Mouse (Mus musculus): Measurements from ENCODE around the gene Gart. TPM values are rescaled to one million over a fixed set of nuclear protein-coding genes. Genes with fewer than 3 reads are reported as not detected.

Gene Gart
- polyA plus RNA-seq, 1 experiment from 2014 or later, result 118 TPM

DNA sequence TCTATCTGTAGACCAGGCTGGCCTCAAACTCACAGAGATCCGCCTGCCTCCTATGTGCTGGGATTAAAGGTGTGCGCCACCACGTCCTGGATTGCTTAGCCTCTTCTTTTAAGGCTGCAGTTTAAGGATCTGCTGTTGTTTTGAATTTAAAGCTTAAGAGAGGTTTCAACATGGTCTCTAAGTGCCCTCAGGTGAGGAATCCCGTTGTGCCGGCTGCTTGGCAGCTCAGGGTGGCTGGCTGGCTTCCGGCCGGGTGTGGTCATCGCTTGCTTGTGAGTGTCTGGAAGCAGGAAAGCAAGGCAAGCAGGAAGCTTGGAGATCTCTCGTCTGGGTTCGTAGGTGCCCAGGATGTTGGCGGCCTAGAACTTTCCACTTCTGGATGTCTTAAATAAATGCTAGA, 25.8 kb downstream of the Gart start:
- 91% methylated on average over 11 of the region's 11 CpGs for WGBS
- peaks cover 61% of the 10 kb centered on the region for H3K36me3 ChIP-seq (replicated peaks)
- peaks cover 5% of the 10 kb centered on the region for H3K4me1 ChIP-seq
- ATAC-seq (ENCODE audit: low FRiP score), result no peak
- no peak overlapping the region for H3K4me3 ChIP-seq (replicated peaks)
- H3K27me3 ChIP-seq, result no peaks in the 10 kb centered on the region; the same call in 1 of the 2 replicates
- no peak overlapping the region for H3K27ac ChIP-seq
- H3K9me3 ChIP-seq, result no peaks in the 10 kb centered on the region
- H3K9ac ChIP-seq, result no peak overlapping the region
- no peak overlapping the region for H3K4me2 ChIP-seq

DNA sequence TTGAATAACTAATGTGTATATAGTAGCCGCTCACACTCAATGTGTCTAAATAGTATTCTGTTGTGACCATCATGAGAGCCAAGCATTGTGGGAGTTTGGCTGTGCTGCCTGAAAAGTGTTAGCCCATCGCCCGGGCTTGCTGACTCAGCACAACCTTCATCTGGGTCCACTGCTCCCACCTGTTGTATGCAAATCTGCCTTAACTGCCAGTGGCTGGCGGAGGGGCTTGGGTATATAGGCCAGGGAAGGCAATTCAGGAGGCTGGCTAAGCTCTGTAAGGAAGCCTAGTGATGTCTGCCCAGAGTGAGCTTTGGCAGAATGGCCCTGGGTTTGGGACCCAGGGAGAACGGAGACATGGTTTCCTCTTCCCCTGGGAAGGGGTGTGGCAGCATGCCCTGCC, 26.6 kb downstream of the Gart start:
- WGBS, result 94% methylated on average over 5 of the region's 5 CpGs

DNA sequence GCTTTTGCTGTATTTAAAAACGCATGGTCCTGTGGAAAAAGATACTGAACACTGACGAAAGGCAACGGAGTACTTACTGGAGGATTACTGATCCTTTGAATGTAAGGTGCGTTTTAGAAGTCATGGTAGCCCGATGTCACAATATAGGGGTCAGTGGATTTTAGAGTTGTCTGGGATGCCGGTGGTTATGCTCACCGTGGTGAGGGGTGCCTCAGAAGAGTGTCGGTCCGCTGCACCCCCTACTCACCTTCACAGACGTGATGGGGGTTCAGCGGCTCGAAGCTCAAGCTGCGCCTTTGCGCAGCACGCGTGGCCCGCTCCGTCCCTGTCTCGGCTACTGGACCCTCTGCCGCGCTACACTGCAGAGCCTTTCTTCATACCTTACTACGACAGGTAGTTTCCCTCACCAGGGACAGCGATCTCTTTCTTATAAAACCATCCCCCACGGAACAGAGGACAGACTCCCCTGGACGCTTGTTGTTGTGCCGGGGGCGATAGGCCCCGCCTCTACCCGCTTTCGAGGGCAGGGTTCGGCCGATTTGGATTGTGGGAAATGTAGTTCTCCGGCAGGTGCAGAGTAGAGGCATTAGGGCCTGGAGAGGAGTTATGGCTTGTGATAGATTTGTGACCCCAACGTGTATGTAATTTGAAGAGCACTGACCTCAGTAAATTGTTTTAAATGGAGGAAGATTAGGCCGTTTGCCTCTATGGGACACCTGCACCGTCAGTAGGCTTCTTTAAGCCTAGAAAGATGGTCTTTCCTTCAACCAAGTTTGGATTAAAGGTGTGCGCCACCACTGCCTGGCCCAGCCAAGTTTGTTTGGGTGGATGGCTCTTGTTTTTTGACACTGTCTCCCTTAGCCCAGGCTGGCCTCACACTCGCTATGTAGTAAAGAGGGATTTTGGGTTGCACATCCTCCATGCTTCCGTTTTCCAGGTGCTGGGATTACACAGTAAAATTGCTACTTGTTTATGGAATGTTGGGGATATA, 27.9 kb downstream of the Gart start, which contains the start of gene Dnajc28:
Dnajc28 (minus strand) TSS at position 516 of the 991 bp plus-strand sequence.
- Histone ChIP-seq H3K9ac (peak within 1 kb of the TSS; percentile 63), H3K4me1 (peaks cover 5% of the 10 kb centered on the region), H3K4me2 (peak within 1 kb of the TSS; percentile 81), H3K27me3 (no peaks in the 10 kb centered on the region; the same call in 1 of the 2 replicates), H3K9me3 (no peaks in the 10 kb centered on the region), H3K4me3 (replicated peaks) (peak within 1 kb of the TSS; percentile 66), H3K27ac (no peak within 1 kb of the TSS), H3K36me3 (replicated peaks) (peaks cover 41% of the 10 kb centered on the region)
- 9% methylated on average over 39 of the region's 39 CpGs for WGBS
- peak; percentile 94 for ATAC-seq (ENCODE audit: low FRiP score)

More for the DNA sequence above, 26.6 kb downstream of the Gart start:
- no peaks in the 10 kb centered on the region for H3K9me3 ChIP-seq
- no peak overlapping the region for H3K27ac ChIP-seq
- no peak overlapping the region for H3K9ac ChIP-seq
- no peak for ATAC-seq (ENCODE audit: low FRiP score)
- H3K4me3 ChIP-seq (replicated peaks), result no peak overlapping the region
- H3K36me3 ChIP-seq (replicated peaks), result peaks cover 53% of the 10 kb centered on the region
- no peaks in the 10 kb centered on the region; the same call in 1 of the 2 replicates for H3K27me3 ChIP-seq
- peaks cover 5% of the 10 kb centered on the region for H3K4me1 ChIP-seq
- no peak overlapping the region for H3K4me2 ChIP-seq

DNA sequence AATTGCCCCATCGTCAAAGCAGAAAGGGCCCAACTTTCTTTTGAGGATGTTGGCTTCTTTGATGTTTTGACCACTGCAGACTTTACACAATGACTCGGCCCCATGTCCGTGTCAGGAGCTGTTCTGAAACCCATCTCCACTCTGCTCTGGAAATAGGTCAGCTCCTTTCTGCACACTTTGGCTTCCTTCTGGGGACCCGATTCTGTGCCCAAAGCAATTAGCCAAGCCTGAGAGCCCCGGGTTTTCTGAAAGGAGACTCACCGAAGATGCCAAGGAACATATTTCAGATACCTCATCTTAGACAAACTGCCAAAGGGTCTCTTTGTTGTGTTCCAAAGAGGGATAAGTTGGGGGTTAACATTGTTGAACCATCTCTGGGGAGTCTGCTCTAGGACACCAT, 32.2 kb downstream of the Gart start:
- Histone ChIP-seq H3K4me3 (replicated peaks) (no peak overlapping the region), H3K27ac (no peak overlapping the region), H3K4me2 (no peak overlapping the region), H3K9ac (no peak overlapping the region), H3K4me1 (peaks cover 5% of the 10 kb centered on the region), H3K36me3 (replicated peaks) (no peaks in the 10 kb centered on the region), H3K27me3 (no peaks in the 10 kb centered on the region; the same call in 1 of the 2 replicates), H3K9me3 (no peaks in the 10 kb centered on the region)
- 90% methylated on average over 6 of the region's 6 CpGs for WGBS
- ATAC-seq (ENCODE audit: low FRiP score), result no peak

DNA sequence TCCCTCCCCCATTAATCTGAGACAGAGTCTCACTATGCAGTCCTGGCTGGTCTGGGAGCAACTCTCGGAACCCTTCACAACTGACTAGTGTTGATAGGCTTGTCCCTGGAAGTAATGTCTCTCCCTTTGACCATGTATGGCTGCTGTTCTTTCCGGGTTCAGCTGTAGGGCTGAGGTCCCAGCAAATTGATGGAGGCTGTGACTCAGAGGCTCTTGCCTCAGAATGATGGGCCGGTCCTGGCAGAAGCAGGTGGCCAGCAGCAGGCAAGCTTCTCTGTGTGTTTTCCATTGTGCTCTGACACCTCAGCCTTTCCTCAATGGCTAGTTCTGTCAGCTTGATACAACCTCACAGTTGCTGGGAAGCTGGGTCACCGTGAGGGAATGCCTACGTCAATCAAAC, 34.2 kb downstream of the Gart start:
- no peak for ATAC-seq (ENCODE audit: low FRiP score)
- Histone ChIP-seq H3K4me1 (no peaks in the 10 kb centered on the region; the same call in 1 of the 2 replicates), H3K4me2 (no peak overlapping the region), H3K4me3 (replicated peaks) (no peak overlapping the region), H3K27ac (no peak overlapping the region), H3K9ac (no peak overlapping the region), H3K9me3 (no peaks in the 10 kb centered on the region), H3K27me3 (no peaks in the 10 kb centered on the region), H3K36me3 (replicated peaks) (no peaks in the 10 kb centered on the region)
- WGBS, result 78% methylated on average over 5 of the region's 5 CpGs

DNA sequence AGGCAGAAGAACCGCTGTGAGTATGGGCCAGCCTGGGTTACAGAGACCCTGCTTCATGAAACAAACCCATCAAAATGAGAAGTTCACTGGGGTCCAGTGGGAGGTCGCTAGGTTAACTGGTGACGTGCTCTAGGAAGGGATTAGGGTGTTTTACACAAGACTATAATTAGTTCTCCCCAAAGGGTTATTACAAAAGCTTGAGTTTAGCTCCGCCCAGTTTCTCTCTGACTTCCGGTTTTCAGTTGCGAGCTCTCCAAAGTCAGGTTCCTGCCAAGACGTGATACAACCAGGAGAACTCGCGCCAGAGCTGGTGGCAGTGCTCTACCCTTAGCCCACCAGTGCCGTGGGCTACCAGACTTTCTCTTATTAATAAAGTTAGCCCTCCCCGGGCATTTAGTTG, 35.5 kb downstream of the Gart start:
- no peaks in the 10 kb centered on the region for H3K27me3 ChIP-seq
- no peak for ATAC-seq (ENCODE audit: low FRiP score)
- no peak overlapping the region for H3K4me2 ChIP-seq
- H3K9ac ChIP-seq, result no peak overlapping the region
- 70% methylated on average over 11 of the region's 11 CpGs for WGBS
- no peaks in the 10 kb centered on the region; the same call in 1 of the 2 replicates for H3K4me1 ChIP-seq
- no peaks in the 10 kb centered on the region for H3K9me3 ChIP-seq
- H3K36me3 ChIP-seq (replicated peaks), result no peaks in the 10 kb centered on the region
- H3K4me3 ChIP-seq (replicated peaks), result no peak overlapping the region
- no peak overlapping the region for H3K27ac ChIP-seq

DNA sequence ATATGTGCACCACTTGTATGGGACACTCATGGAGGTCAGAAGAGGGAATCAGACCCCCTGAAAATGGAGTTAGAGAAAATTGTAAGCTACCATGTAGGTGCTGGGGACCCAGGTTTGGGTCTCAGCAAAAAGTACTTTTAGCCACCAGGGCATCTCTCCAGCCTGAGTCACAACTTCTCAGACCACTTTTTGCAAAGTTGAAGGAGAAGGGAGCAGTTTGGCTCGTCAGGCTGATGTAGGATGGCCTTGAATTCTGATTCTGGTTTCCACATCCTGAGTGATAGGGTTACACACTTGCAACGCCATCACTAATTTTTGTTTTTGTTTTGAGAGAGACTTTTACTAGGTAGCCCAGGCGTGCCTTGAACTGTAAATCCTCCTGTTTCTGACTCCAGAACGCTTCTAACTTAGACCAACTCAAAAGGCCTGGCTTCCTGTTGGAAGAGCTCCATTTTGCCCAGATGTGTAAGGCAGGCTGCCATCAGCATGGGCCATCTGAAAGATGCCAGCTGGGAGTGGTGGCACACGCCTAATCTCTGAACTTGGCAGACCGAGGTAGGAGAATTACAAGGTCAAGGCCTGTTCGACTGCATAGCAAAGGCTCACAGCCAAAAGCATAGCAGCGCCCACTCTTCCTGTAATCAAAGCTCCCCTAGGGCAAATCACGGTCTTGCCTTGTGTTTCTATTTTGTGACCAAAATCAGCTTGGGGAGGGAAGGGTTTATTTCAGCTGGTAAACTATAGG, 37.1 kb downstream of the Gart start:
- Histone ChIP-seq H3K4me2 (no peak overlapping the region), H3K27me3 (no peaks in the 10 kb centered on the region), H3K4me1 (no peaks in the 10 kb centered on the region; the same call in 1 of the 2 replicates), H3K4me3 (replicated peaks) (no peak overlapping the region), H3K36me3 (replicated peaks) (no peaks in the 10 kb centered on the region), H3K9ac (no peak overlapping the region), H3K9me3 (no peaks in the 10 kb centered on the region), H3K27ac (no peak overlapping the region)
- WGBS, result 87% methylated on average over 9 of the region's 9 CpGs
- ATAC-seq (ENCODE audit: low FRiP score), result no peak

DNA sequence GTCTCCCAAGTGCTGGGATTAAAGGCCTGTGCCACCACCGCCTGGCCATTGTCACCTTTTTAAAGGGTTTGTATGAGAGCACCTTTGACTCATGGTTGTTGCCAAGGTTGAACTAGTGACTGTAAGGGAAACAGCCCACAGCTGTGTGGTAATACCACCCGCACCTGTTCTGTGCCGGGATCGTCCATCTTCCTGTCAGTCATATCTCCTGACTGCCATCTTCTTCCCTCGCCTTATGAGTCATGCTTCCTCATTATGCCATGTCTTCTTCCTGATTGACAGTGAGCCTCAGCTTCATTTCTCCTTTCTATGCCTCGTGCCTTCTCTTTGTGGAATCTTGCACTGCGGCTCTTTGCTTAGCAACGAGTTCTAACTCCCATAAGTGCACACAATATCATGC, 39.8 kb downstream of the Gart start:
- 93% methylated on average over 8 of the region's 8 CpGs for WGBS
- ATAC-seq (ENCODE audit: low FRiP score), result no peak

DNA sequence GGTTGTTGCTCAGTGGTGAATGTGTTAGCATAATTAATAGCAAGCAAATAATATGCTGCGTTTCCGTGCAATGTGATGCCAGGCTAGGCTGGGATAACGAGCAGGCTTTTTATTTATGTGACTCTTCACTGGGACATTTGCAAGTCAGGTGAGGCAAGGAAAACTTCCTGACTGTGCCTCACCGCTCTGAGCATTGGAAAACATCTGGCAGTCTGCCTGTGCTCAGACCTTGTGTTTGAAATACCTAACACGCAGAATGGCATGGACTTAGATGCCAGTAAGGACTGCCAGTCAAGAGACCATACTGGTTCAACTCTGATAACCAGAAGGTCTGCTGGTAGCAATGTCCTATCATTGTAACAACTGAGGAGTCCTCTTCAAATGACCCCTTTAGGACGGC, 41.6 kb downstream of the Gart start:
- WGBS, result 69% methylated on average over 6 of the region's 6 CpGs
- no peak for ATAC-seq (ENCODE audit: low FRiP score)
- no peaks in the 10 kb centered on the region; the same call in 1 of the 2 replicates for H3K27me3 ChIP-seq
- no peaks in the 10 kb centered on the region for H3K36me3 ChIP-seq (replicated peaks)
- H3K27ac ChIP-seq, result no peak overlapping the region
- no peak overlapping the region for H3K9ac ChIP-seq
- no peaks in the 10 kb centered on the region for H3K4me1 ChIP-seq
- no peaks in the 10 kb centered on the region for H3K9me3 ChIP-seq
- H3K4me2 ChIP-seq, result no peak overlapping the region
- no peak overlapping the region for H3K4me3 ChIP-seq (replicated peaks)

More for the DNA sequence above, 39.8 kb downstream of the Gart start:
- no peak overlapping the region for H3K9ac ChIP-seq
- H3K4me3 ChIP-seq (replicated peaks), result no peak overlapping the region
- H3K4me1 ChIP-seq, result no peaks in the 10 kb centered on the region
- no peak overlapping the region for H3K27ac ChIP-seq
- H3K27me3 ChIP-seq, result no peaks in the 10 kb centered on the region; the same call in 1 of the 2 replicates
- no peaks in the 10 kb centered on the region for H3K36me3 ChIP-seq (replicated peaks)
- H3K9me3 ChIP-seq, result no peaks in the 10 kb centered on the region
- H3K4me2 ChIP-seq, result no peak overlapping the region

DNA sequence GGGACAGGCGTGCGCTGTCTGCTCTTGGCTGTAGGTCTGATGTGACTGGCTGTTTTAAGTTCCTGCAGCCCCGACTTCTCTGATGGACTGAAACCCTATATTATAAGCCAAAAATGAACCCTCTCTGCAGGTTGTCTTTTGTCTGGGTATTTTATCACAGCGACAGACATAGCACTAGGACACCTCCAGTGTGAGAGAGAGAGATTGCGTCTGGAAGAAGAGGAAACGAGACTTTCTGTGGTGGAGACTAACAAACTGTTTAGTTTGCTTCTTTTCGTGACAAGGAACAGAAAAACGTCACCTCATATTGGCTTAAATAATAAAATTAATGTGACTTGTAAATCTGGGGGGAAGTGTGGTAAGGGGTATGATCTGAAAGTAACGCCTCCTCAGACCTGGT, 45.1 kb downstream of the Gart start:
- Histone ChIP-seq H3K4me3 (replicated peaks) (no peak overlapping the region), H3K27ac (no peak overlapping the region), H3K9ac (no peak overlapping the region), H3K27me3 (peaks cover 8% of the 10 kb centered on the region), H3K4me1 (peaks cover 2% of the 10 kb centered on the region), H3K4me2 (no peak overlapping the region), H3K36me3 (replicated peaks) (no peaks in the 10 kb centered on the region), H3K9me3 (no peaks in the 10 kb centered on the region)
- 83% methylated on average over 9 of the region's 9 CpGs for WGBS
- no peak for ATAC-seq (ENCODE audit: low FRiP score)

DNA sequence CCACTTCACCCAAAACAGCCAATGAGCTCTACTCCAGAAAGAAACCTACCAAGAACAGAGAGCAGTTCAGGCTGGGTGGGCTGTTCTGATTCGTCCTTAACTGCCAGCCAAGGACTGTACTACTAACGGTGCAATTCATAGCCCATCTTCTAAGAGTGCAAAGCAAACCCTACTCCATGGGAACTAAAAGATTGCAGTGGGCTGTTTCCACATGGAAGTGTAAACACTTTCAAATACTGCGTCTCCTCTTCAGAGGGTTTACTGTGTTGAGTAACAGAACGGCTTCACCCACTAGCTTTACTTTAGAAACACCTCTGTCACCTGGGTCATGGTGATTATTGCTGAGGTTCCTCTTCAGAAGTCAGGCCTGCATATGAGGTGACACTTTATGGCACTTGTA, 45.7 kb downstream of the Gart start:
- no peak overlapping the region for H3K4me3 ChIP-seq (replicated peaks)
- no peaks in the 10 kb centered on the region for H3K36me3 ChIP-seq (replicated peaks)
- H3K4me1 ChIP-seq, result peaks cover 6% of the 10 kb centered on the region
- no peak overlapping the region for H3K4me2 ChIP-seq
- H3K9ac ChIP-seq, result no peak overlapping the region
- WGBS, result 88% methylated on average over 4 of the region's 4 CpGs
- H3K27ac ChIP-seq, result no peak overlapping the region
- ATAC-seq (ENCODE audit: low FRiP score), result no peak
- no peaks in the 10 kb centered on the region for H3K9me3 ChIP-seq
- H3K27me3 ChIP-seq, result peaks cover 8% of the 10 kb centered on the region

DNA sequence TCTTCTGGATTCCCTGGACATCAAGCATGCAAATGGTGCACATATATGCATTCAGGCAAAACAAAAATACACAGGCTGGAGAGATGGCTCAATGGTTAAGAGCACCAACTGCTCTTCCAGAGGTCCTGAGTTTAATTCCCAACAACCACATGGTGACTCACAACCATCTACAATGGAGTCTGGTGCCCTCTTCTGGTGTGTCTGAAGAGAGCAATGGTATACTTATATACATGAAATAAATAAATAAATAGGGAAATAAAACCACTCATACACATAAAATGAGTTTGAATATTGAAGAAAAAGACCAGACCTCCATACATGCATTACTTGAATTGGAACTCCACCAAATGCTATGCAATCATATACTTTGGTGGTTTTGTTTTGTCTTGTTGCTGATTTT, 47.5 kb downstream of the Gart start:
- Histone ChIP-seq H3K9ac (no peak overlapping the region), H3K9me3 (no peaks in the 10 kb centered on the region), H3K4me1 (peaks cover 6% of the 10 kb centered on the region), H3K4me3 (replicated peaks) (no peak overlapping the region), H3K27ac (no peak overlapping the region), H3K4me2 (no peak overlapping the region), H3K36me3 (replicated peaks) (no peaks in the 10 kb centered on the region), H3K27me3 (peaks cover 8% of the 10 kb centered on the region)
- ATAC-seq (ENCODE audit: low FRiP score), result no peak
